Mouse (Mus musculus): ENCODE measurements around the gene Tmem222.

GRCm38 (mm10) chr4:133297360-133297759 is 19.8 kb upstream of the Tmem222 start:
- TF ChIP-seq GATA1 (IDR thresholded peaks at IDR 0.05; ENCODE audit: low read depth, low read length), result no peak
- no peak for TF ChIP-seq CTCF (IDR thresholded peaks at IDR 0.05 in 2 of 3, conservative IDR thresholded peaks at IDR 0.05 in 1 of 3; ENCODE audit: control insufficient read depth in 1 of 3, insufficient read depth in 1 of 3, low read depth in 2 of 3, low read length in 3 of 3, poor library complexity in 1 of 3, severe bottlenecking in 1 of 3)
- TF ChIP-seq KAT2A (conservative IDR thresholded peaks at IDR 0.05; ENCODE audit: low read depth, low read length), result no peak
- TF ChIP-seq EP300 (IDR thresholded peaks at IDR 0.05; ENCODE audit: low read depth in 1 of 2, low read length in 2 of 2), result no peak
- no peak for TF ChIP-seq POLR2A (IDR thresholded peaks at IDR 0.05; ENCODE audit: control insufficient read depth in 1 of 2, insufficient read depth in 1 of 2, low read depth in 1 of 2, low read length in 2 of 2, poor library complexity in 1 of 2)
- TF ChIP-seq E2F4 (IDR thresholded peaks at IDR 0.05; ENCODE audit: borderline replicate concordance, low read depth, low read length), result no peak
- TF ChIP-seq MYB (IDR thresholded peaks at IDR 0.05; ENCODE audit: low read depth, low read length), result no peak
- no peak for TF ChIP-seq CHD1 (IDR thresholded peaks at IDR 0.05; ENCODE audit: low read depth, low read length)
